Mouse (Mus musculus) limb, embryonic 10.5 days (tissue): Measurements from ENCODE around the gene Cd7. TPM values are rescaled to one million over a fixed set of nuclear protein-coding genes. Genes with fewer than 3 reads are reported as not detected.

Experiments used
- DNase-seq: peaks from one replicate; pipeline ENCODE4 v3.0.0-alpha.2; 2017; ENCODE audit warnings: low spot score
- H3K27ac ChIP-seq: fragments of 300-500 bp; sonication (generic); 2 replicates; pipeline ENCODE4 v1.5.1; 2016; ENCODE audit warnings: mild to moderate bottlenecking
- H3K27me3 ChIP-seq: fragments of 300-500 bp; sonication (generic); 2 replicates; pipeline ENCODE4 v1.6.1; 2016; ENCODE audit warnings: low read depth, mild to moderate bottlenecking; ENCODE audit not compliant: poor library complexity, severe bottlenecking
- H3K36me3 ChIP-seq: fragments of 300-500 bp; sonication (generic); 2 replicates; pipeline ENCODE4 v1.6.1; 2016; ENCODE audit warnings: mild to moderate bottlenecking, moderate library complexity
- H3K4me1 ChIP-seq: fragments of 300-500 bp; sonication (generic); 2 replicates; pipeline ENCODE4 v1.6.1; 2016
- H3K4me3 ChIP-seq: fragments of 300-500 bp; sonication (generic); 2 replicates; pipeline ENCODE4 v1.5.1; 2016; ENCODE audit warnings: mild to moderate bottlenecking, moderate library complexity
- H3K9me3 ChIP-seq: fragments of 300-500 bp; sonication (generic); replicated peaks from 2 replicates; pipeline ENCODE4 v1.6.1; 2016; ENCODE audit warnings: mild to moderate bottlenecking
- WGBS: fragments of 180-500 bp; shearing (Covaris S2); methylation state at CpG from one replicate; pipeline ENCODE4 v1.1.7; 2016; 5-methylcytosine and 5-hydroxymethylcytosine counted together
- polyA plus RNA-seq: library from polyadenylated mRNA; unstranded; fragments of >200 nt; fragmentation: Nextera tagmentation; extraction: Ambion mirVana; gene quantifications from 2 replicates; pipeline ENCODE4 v1.2.1, GENCODE M21; 2016

Gene Cd7
- polyA plus RNA-seq, 1 experiment from 2014 or later: not detected

- Histone ChIP-seq H3K9me3 (no peaks in the 10 kb centered on the region), H3K36me3 (0 out of 2 replicates have a peak, but pooled peaks cover under 1% of the 10 kb centered on the region), H3K27me3 (no peaks in the 10 kb centered on the region), H3K27ac (no peak overlapping the region), H3K4me1 (peaks cover 5% of the 10 kb centered on the region; the same call in 1 of the 2 replicates), H3K4me3 (no peak overlapping the region)
- 81% methylated on average over 5 of the region's 5 CpGs for WGBS
- DNase-seq: no peak
Observed at GRCm38 (mm10) chr11:121004281-121004680, 34.9 kb downstream of the Cd7 start.

GRCm38 (mm10) chr11:121001966-121002365, 37.3 kb downstream of the Cd7 start:
- Histone ChIP-seq H3K4me1 (peaks cover 4% of the 10 kb centered on the region; the same call in 1 of the 2 replicates), H3K9me3 (no peaks in the 10 kb centered on the region), H3K4me3 (no peak overlapping the region), H3K27me3 (no peaks in the 10 kb centered on the region), H3K36me3 (peaks cover 5% of the 10 kb centered on the region), H3K27ac (no peak overlapping the region)
- WGBS: 86% methylated on average over 4 of the region's 4 CpGs
- no peak for DNase-seq

DNA sequence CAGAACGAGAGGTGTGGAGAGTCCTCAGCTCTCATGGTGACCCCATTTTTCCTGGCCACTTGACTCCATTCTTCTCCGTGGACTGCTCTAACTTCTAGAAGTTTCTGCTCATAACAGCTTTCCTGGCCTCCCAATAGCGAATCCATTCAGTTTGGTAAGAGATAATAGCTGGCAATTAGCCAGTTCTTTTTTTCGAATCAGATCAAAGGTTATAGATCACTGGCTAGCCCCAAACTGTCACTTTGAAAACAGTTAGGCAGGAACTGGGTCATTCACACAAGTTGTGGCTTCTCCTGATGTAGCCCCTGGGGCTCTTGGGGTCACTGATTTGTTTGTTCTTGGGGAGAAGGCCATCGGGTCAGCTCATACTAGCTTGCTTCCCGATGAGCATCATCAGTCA, 44.5 kb downstream of the Cd7 start:
- DNase-seq: no peak
- Histone ChIP-seq H3K27me3 (no peaks in the 10 kb centered on the region), H3K27ac (no peak overlapping the region), H3K4me1 (peaks cover 12% of the 10 kb centered on the region), H3K4me3 (no peak overlapping the region), H3K36me3 (peaks cover 11% of the 10 kb centered on the region), H3K9me3 (no peaks in the 10 kb centered on the region)
- 85% methylated on average over 6 of the region's 6 CpGs for WGBS

- no peak overlapping the region for H3K27ac ChIP-seq
- H3K4me1 ChIP-seq: peaks cover 24% of the 10 kb centered on the region
- 93% methylated on average over 5 of the region's 5 CpGs for WGBS
Observed at GRCm38 (mm10) chr11:120993586-120993985, 45.6 kb downstream of the Cd7 start.

DNA sequence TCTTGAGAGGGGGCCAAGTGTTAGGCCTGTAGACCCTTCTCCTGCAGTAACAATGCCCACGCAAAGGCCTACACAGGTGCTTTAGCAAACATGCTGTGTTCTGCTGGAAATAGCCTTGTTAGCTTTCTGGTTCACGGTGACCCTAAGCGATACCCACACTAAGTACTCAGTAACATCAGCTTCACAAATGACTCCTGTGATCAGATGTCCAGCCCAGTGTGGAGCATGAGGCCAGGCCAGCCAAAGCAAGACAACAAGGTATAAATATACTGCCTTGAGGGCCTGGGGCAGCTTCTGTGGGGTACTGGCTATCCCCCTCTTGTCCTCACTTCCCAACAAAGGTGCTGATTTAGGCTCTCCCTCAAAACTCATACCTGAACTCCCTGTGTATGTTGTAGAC, 46.1 kb downstream of the Cd7 start:
- Histone ChIP-seq H3K36me3 (peaks cover 17% of the 10 kb centered on the region), H3K4me1 (peaks cover 29% of the 10 kb centered on the region), H3K27ac (no peak overlapping the region), H3K27me3 (no peaks in the 10 kb centered on the region), H3K4me3 (no peak overlapping the region), H3K9me3 (no peaks in the 10 kb centered on the region)
- 97% methylated on average over 3 of the region's 3 CpGs for WGBS
- no peak for DNase-seq

More at GRCm38 (mm10) chr11:120993586-120993985, 45.6 kb downstream of the Cd7 start:
- Histone ChIP-seq H3K36me3 (peaks cover 12% of the 10 kb centered on the region), H3K27me3 (no peaks in the 10 kb centered on the region), H3K4me3 (no peak overlapping the region), H3K9me3 (no peaks in the 10 kb centered on the region)
- no peak for DNase-seq

DNA sequence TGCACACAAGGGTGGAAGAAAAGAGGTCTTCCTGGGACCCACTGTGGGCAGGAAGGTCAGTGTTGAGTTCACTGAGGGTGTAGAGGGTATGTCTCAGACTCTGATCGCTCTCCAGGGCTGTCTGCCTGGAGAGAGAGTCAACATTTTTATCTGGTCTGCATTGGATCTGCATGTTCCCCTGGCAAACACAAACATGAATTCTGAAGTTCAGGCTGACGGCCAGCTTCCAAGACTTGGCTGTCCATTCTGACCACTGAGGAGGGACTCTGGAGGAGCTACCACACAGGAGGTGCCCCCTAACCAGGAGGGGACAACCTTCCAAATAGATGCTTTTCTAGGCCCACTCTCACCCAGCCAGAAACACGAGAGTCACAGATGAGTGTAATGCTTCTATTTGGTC, 47.4 kb downstream of the Cd7 start:
- Histone ChIP-seq H3K9me3 (no peaks in the 10 kb centered on the region), H3K27ac (peak overlapping the region; percentile 99), H3K27me3 (no peaks in the 10 kb centered on the region), H3K4me1 (peaks cover 35% of the 10 kb centered on the region), H3K4me3 (peak overlapping the region; percentile 100), H3K36me3 (peaks cover 30% of the 10 kb centered on the region)
- no peak for DNase-seq
- WGBS: 83% methylated on average over 3 of the region's 3 CpGs

GRCm38 (mm10) chr11:120990951-120991526, 48.2 kb downstream of the Cd7 start, which contains the start of gene Csnk1d:
Csnk1d (minus strand) TSS chr11:120991330.
- H3K4me1 ChIP-seq: peaks cover 35% of the 10 kb centered on the region
- no peaks in the 10 kb centered on the region for H3K9me3 ChIP-seq
- H3K36me3 ChIP-seq: peaks cover 38% of the 10 kb centered on the region
- peak within 1 kb of the TSS; percentile 100 for H3K4me3 ChIP-seq
- DNase-seq: peak; percentile 99
- H3K27ac ChIP-seq: peak within 1 kb of the TSS; percentile 99
- H3K27me3 ChIP-seq: no peaks in the 10 kb centered on the region
- under 1% methylated on average over 59 of the region's 59 CpGs for WGBS

GRCm38 (mm10) chr11:120990126-120990781, 49.0 kb downstream of the Cd7 start:
- peak overlapping the region; percentile 100 for H3K4me3 ChIP-seq
- H3K36me3 ChIP-seq: peaks cover 46% of the 10 kb centered on the region
- no peaks in the 10 kb centered on the region for H3K27me3 ChIP-seq
- no peaks in the 10 kb centered on the region for H3K9me3 ChIP-seq
- H3K27ac ChIP-seq: peak overlapping the region; percentile 99
- DNase-seq: peak; percentile 72
- 2% methylated on average over 34 of the region's 35 CpGs for whole genome bisulfite sequencing
- H3K4me1 ChIP-seq: peaks cover 35% of the 10 kb centered on the region

- peaks cover 35% of the 10 kb centered on the region for H3K4me1 ChIP-seq
- H3K27me3 ChIP-seq: no peaks in the 10 kb centered on the region
- peak overlapping the region; percentile 100 for H3K4me3 ChIP-seq
- peaks cover 49% of the 10 kb centered on the region for H3K36me3 ChIP-seq
- peak overlapping the region; percentile 99 for H3K27ac ChIP-seq
- no peak for DNase-seq
- 61% methylated on average over 1 of the region's 1 CpGs for WGBS
- H3K9me3 ChIP-seq: no peaks in the 10 kb centered on the region
Observed at GRCm38 (mm10) chr11:120989523-120989922, 49.7 kb downstream of the Cd7 start.

DNA sequence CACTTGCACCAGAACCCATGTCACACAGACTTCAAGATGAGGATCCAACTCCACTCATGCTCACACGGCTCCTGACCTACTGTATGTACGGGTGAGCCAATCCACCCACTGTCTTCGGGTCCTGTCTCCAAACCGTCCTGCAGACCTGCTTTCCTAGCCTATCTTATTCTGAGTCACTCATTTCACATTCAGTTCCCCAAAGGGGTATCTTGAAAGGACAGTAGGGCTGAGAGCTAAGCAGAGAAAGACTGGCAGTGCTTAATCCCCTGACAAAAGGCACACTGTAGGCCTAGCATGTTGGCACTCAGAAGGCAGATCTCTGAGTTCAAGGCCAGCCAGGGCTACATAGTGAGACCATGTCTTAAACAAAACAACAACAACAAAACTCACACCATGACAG, 50.8 kb downstream of the Cd7 start:
- H3K36me3 ChIP-seq: peaks cover 59% of the 10 kb centered on the region
- no peak for DNase-seq
- no peaks in the 10 kb centered on the region for H3K27me3 ChIP-seq
- H3K27ac ChIP-seq: no peak overlapping the region
- 91% methylated on average over 4 of the region's 4 CpGs for WGBS
- H3K4me1 ChIP-seq: peaks cover 35% of the 10 kb centered on the region
- H3K9me3 ChIP-seq: no peaks in the 10 kb centered on the region
- 0 out of 2 replicates have a peak overlapping the region, but pooled peaks have one; percentile 100 for H3K4me3 ChIP-seq

DNA sequence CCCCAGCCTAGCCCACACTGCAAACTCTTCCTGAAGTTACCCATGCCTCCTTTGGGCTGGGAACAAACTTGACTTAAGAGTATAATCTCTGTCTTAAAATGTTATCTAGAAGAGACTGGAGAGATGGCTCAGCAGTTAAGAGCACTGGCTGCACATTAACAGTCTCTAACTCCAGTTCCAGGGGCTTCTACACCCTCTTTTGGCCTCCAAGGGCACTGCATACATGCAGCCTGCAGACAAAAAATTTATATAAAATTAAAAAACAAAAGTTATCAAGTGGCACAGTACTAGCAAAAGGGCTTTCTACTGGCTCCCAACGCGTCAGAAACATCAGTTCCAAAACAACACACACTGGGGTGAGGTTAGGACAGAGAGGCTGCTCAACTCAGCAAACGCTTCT, 51.6 kb downstream of the Cd7 start:
- 90% methylated on average over 3 of the region's 3 CpGs for WGBS
- Histone ChIP-seq H3K4me1 (peaks cover 35% of the 10 kb centered on the region), H3K36me3 (peaks cover 67% of the 10 kb centered on the region), H3K4me3 (no peak overlapping the region), H3K9me3 (no peaks in the 10 kb centered on the region), H3K27ac (no peak overlapping the region), H3K27me3 (no peaks in the 10 kb centered on the region)
- DNase-seq: no peak
